Mouse (Mus musculus) embryonic facial prominence, embryonic 11.5 days (tissue): ENCODE data around the gene Larp4b. TPM values are rescaled to one million over a fixed set of nuclear protein-coding genes. Genes with fewer than 3 reads are reported as not detected.

Experiments used
- ATAC-seq: fragments of 200-750 bp; cut with Nextera tagmentation; replicated peaks from 2 replicates; pipeline ENCODE4 v1.8.0; 2017; ENCODE audit warnings: low read depth; ENCODE audit not compliant: insufficient number of reproducible peaks, low FRiP score, low TSS enrichment
- DNase-seq: peaks from one replicate; pipeline ENCODE4 v3.0.0-alpha.2; 2015; ENCODE audit warnings: low spot score
- H3K27ac ChIP-seq: fragments of 300-500 bp; sonication (generic); replicated peaks from 2 replicates; pipeline ENCODE4 v1.5.1; 2014; ENCODE audit warnings: mild to moderate bottlenecking, low read depth, low read length, control low read depth
- H3K27me3 ChIP-seq: fragments of 300-500 bp; sonication (generic); 2 replicates; pipeline ENCODE4 v1.6.1; 2014; ENCODE audit warnings: mild to moderate bottlenecking, low read length, moderate library complexity, mixed read lengths; ENCODE audit not compliant: control insufficient read depth, insufficient read depth
- H3K36me3 ChIP-seq: fragments of 300-500 bp; sonication (generic); replicated peaks from 2 replicates; pipeline ENCODE4 v1.6.1; 2014; ENCODE audit warnings: low read depth, mild to moderate bottlenecking, low read length, moderate library complexity, mixed read lengths; ENCODE audit not compliant: control insufficient read depth, insufficient read depth
- H3K4me1 ChIP-seq: fragments of 300-500 bp; sonication (generic); 2 replicates; pipeline ENCODE4 v1.6.1; 2014; ENCODE audit warnings: low read length, mixed read lengths; ENCODE audit not compliant: control insufficient read depth, insufficient read depth
- H3K4me2 ChIP-seq: fragments of 300-500 bp; sonication (generic); 2 replicates; pipeline ENCODE4 v1.6.1; 2014; ENCODE audit warnings: low read depth, mild to moderate bottlenecking, control low read depth, low read length, moderate library complexity
- H3K4me3 ChIP-seq: fragments of 300-500 bp; sonication (generic); 2 replicates; pipeline ENCODE4 v1.5.1; 2014; ENCODE audit warnings: low read depth, low read length, control low read depth
- H3K9ac ChIP-seq: fragments of 300-500 bp; sonication (generic); replicated peaks from 2 replicates; pipeline ENCODE4 v1.6.1; 2014; ENCODE audit warnings: mild to moderate bottlenecking, control low read depth, low read length
- H3K9me3 ChIP-seq: fragments of 300-500 bp; sonication (generic); replicated peaks from 2 replicates; pipeline ENCODE4 v1.6.1; 2016; ENCODE audit warnings: mild to moderate bottlenecking, low read length, inconsistent platforms, mixed read lengths; ENCODE audit not compliant: control insufficient read depth
- WGBS: fragments of 180-500 bp; shearing (Covaris S2); extraction: QIAGEN DNeasy Blood & Tissue Kit; methylation state at CpG from one replicate; pipeline ENCODE4 v1.1.7; 2014; 5-methylcytosine and 5-hydroxymethylcytosine counted together
- polyA plus RNA-seq: library from polyadenylated mRNA; unstranded; fragments of >200 nt; fragmentation: Nextera tagmentation; extraction: Ambion mirVana; gene quantifications from 2 replicates; pipeline ENCODE4 v1.2.1, GENCODE M21; 2014

The Larp4b gene
- polyA plus RNA-seq, 1 experiment from 2014 or later = 36.9 TPM

GRCm38 (mm10) chr13:9184281-9184680, 90.6 kb downstream of the Larp4b start:
- Histone ChIP-seq H3K9me3 (no peaks in the 10 kb centered on the region), H3K27me3 (no peaks in the 10 kb centered on the region), H3K36me3 (no peaks in the 10 kb centered on the region; the same call in 1 of the 2 replicates), H3K4me1 (no peaks in the 10 kb centered on the region; the same call in 1 of the 2 replicates), H3K4me2 (no peak overlapping the region), H3K4me3 (no peak overlapping the region), H3K9ac (no peak overlapping the region), H3K27ac (no peak overlapping the region)
- 74% methylated on average over 6 of the region's 6 CpGs for WGBS
- ATAC-seq = no peak
- no peak for DNase-seq

GRCm38 (mm10) chr13:9184716-9185115, 91.0 kb downstream of the Larp4b start:
- no peaks in the 10 kb centered on the region; the same call in 1 of the 2 replicates for H3K4me1 ChIP-seq
- no peak for ATAC-seq

GRCm38 (mm10) chr13:9187156-9187555, 93.5 kb downstream of the Larp4b start:
- H3K27me3 ChIP-seq = no peaks in the 10 kb centered on the region
- no peak overlapping the region for H3K4me2 ChIP-seq
- H3K4me1 ChIP-seq = no peaks in the 10 kb centered on the region; the same call in 1 of the 2 replicates
- H3K27ac ChIP-seq = no peak overlapping the region
- H3K9ac ChIP-seq = no peak overlapping the region
- no peak overlapping the region for H3K4me3 ChIP-seq
- H3K36me3 ChIP-seq = no peaks in the 10 kb centered on the region; the same call in 1 of the 2 replicates
- H3K9me3 ChIP-seq = no peaks in the 10 kb centered on the region
- DNase-seq (no peak), ATAC-seq (no peak)
- WGBS = 55% methylated on average over 7 of the region's 7 CpGs

More at GRCm38 (mm10) chr13:9184716-9185115, 91.0 kb downstream of the Larp4b start:
- WGBS = 89% methylated on average over 6 of the region's 6 CpGs
- DNase-seq = no peak
- Histone ChIP-seq H3K27ac (no peak overlapping the region), H3K4me3 (no peak overlapping the region), H3K36me3 (no peaks in the 10 kb centered on the region; the same call in 1 of the 2 replicates), H3K4me2 (no peak overlapping the region), H3K9ac (no peak overlapping the region), H3K9me3 (no peaks in the 10 kb centered on the region), H3K27me3 (no peaks in the 10 kb centered on the region)

- DNase-seq = no peak
- Histone ChIP-seq H3K27ac (no peak overlapping the region), H3K9ac (no peak overlapping the region)
These were observed 94.2 kb downstream of the Larp4b start for GRCm38 (mm10) chr13:9187566-9188530.

GRCm38 (mm10) chr13:9189481-9189880, 95.8 kb downstream of the Larp4b start:
- no peak overlapping the region for H3K4me3 ChIP-seq
- no peaks in the 10 kb centered on the region; the same call in 1 of the 2 replicates for H3K4me1 ChIP-seq
- DNase-seq (no peak), ATAC-seq (no peak)
- H3K9ac ChIP-seq = no peak overlapping the region
- H3K4me2 ChIP-seq = no peak overlapping the region
- no peaks in the 10 kb centered on the region; the same call in 1 of the 2 replicates for H3K36me3 ChIP-seq
- H3K27ac ChIP-seq = no peak overlapping the region
- H3K27me3 ChIP-seq = no peaks in the 10 kb centered on the region
- 89% methylated on average over 5 of the region's 5 CpGs for WGBS
- no peaks in the 10 kb centered on the region for H3K9me3 ChIP-seq

More at GRCm38 (mm10) chr13:9187566-9188530, 94.2 kb downstream of the Larp4b start:
- ATAC-seq = no peak
- Histone ChIP-seq H3K4me3 (no peak overlapping the region), H3K9me3 (no peaks in the 10 kb centered on the region), H3K27me3 (no peaks in the 10 kb centered on the region), H3K36me3 (no peaks in the 10 kb centered on the region; the same call in 1 of the 2 replicates), H3K4me1 (no peaks in the 10 kb centered on the region; the same call in 1 of the 2 replicates), H3K4me2 (no peak overlapping the region)
- WGBS = 60% methylated on average over 22 of the region's 22 CpGs

DNA sequence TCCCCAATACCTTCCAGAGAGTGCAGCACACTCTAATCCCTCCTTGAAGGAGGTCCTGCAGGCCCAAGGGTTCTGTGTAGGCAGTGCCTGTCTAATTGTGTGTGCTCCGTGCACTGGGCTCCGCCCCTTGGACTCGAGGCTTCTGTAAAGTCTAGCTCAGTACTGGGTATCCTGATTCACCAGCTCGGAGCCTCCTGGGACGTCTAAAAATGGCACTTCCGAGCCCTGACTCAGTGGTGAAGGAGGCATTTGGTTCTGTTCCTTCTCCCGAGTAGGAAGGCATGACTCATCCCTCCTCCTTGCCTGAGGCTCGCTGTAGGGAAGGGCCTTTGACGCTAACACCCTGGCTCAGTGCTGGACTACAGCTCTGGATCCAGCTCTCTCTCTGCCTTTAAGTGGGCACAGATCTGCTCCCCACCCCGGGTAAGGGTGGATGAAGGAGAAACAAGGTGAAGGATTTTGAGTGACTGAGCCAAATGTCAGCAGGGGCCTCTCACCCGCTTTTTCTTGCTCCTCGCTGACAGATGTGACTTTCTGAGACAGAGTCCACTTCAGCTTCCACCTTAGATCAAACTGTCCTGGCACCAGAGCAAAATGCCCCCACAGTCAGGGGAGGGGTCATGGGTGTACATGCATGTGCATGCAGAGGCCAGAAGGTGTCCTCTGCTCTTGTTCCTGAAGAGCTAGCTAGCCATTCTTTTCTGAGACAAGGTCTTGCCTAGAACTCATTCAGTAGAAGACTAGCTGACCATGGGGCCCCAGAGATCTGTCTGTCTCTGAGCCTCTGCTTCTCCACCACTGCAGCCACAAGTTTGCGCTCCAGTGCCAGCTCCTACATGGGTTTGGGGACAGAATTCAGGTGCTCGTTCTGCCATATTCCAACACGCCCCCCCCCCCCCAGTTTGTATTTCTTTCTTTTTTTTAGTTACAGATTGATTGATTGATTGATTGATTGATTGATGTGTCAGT, 97.8 kb downstream of the Larp4b start:
- ATAC-seq = peak; percentile 53
- Histone ChIP-seq H3K9ac (no peak overlapping the region), H3K4me2 (no peak overlapping the region), H3K27me3 (no peaks in the 10 kb centered on the region), H3K4me3 (no peak overlapping the region), H3K4me1 (no peaks in the 10 kb centered on the region; the same call in 1 of the 2 replicates), H3K9me3 (no peaks in the 10 kb centered on the region), H3K36me3 (no peaks in the 10 kb centered on the region), H3K27ac (no peak overlapping the region)
- DNase-seq = no peak
- 43% methylated on average over 15 of the region's 15 CpGs for WGBS

DNA sequence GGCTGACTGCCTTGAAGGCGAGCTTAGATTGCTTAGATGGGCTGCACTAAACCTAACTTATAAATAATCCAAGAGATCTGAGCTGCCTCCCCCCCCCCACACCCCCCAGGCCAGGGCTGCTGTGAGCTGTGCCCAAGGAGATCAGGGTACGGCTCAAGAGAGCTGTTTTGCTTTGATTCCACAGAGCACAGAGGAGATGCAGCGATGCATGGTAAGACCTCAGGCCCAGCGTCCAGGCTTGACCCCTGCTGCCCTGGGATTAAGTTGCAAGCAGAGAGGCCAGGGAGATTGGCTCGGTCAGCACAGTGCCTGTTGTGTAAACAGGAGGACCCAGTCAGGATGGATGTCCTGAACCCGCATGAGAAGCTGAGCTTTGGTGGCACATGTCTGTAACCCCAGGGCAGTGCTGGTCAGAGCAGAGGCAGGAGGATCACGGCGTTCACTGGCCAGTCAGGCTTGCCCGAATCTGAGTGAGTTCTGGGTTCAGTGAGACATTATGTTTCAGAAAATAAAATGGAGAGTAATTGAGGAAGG, 99.2 kb downstream of the Larp4b start:
- no peak for DNase-seq
- 17% methylated on average over 9 of the region's 9 CpGs for WGBS
- no peaks in the 10 kb centered on the region for H3K36me3 ChIP-seq

More for the DNA sequence above, 99.2 kb downstream of the Larp4b start:
- no peak overlapping the region for H3K4me3 ChIP-seq
- no peaks in the 10 kb centered on the region for H3K9me3 ChIP-seq
- H3K4me2 ChIP-seq = no peak overlapping the region
- H3K27ac ChIP-seq = no peak overlapping the region
- no peaks in the 10 kb centered on the region; the same call in 1 of the 2 replicates for H3K4me1 ChIP-seq
- no peaks in the 10 kb centered on the region for H3K27me3 ChIP-seq
- ATAC-seq = peak; percentile 54; the same call in 1 of the 2 replicates
- no peak overlapping the region for H3K9ac ChIP-seq
